Mouse (Mus musculus) adrenal gland, postnatal 36 days (tissue): ENCODE measurements around the gene Adam30. TPM values are rescaled to one million over a fixed set of nuclear protein-coding genes. Genes with fewer than 3 reads are reported as not detected.

Experiments
- DNase-seq, 2 experiments: peaks; one replicate each; pipeline ENCODE4 v3.0.0; 2021; ENCODE audit warnings: mixed read lengths in 1 of 2
- total RNA-seq, 2 experiments: library from RNA; stranded (reverse); gene quantifications; 2 replicates each; pipeline ENCODE4 v1.2.3; 2021

Adam30 gene
- total RNA-seq, 2 experiments from 2014 or later: not detected

GRCm38 (mm10) chr3:98187777-98188176, 27.3 kb downstream of the Adam30 start:
- DNase-seq: no peak

- DNase-seq: no peak
These were observed 37.5 kb downstream of the Adam30 start for GRCm38 (mm10) chr3:98197711-98198532.

GRCm38 (mm10) chr3:98199747-98200146, 39.3 kb downstream of the Adam30 start:
- no peak for DNase-seq

GRCm38 (mm10) chr3:98203282-98203681, 42.9 kb downstream of the Adam30 start:
- no peak for DNase-seq

- DNase-seq: no peak
These were observed 46.5 kb downstream of the Adam30 start for GRCm38 (mm10) chr3:98206977-98207376.

- DNase-seq: no peak
These were observed 48.7 kb downstream of the Adam30 start for GRCm38 (mm10) chr3:98209161-98209560.

GRCm38 (mm10) chr3:98210860-98211259, 50.4 kb downstream of the Adam30 start:
- DNase-seq: no peak

- no peak for DNase-seq
These were observed 51.1 kb downstream of the Adam30 start for GRCm38 (mm10) chr3:98211301-98212081.

Other genes with a start within 250 kb of the Adam30 start
- gene Notch2, start 147.1 kb upstream of the Adam30 start, total RNA-seq: 10 to 100 TPM; 66.1 to 76.2 TPM
- gene Reg4, start 61.5 kb downstream of the Adam30 start, total RNA-seq: not detected
- 10 to 100 TPM in 1 of 2 experiments, 1 to 10 TPM in 1; 8.8 to 12.2 TPM for gene Hmgcs2, start 119.8 kb downstream of the Adam30 start, total RNA-seq
- 10 to 100 TPM; 14.7 to 16.0 TPM for gene Phgdh, start 179.4 kb downstream of the Adam30 start, total RNA-seq
- 1 to 10 TPM; 5.1 to 5.8 TPM for gene Zfp697, start 221.8 kb downstream of the Adam30 start, total RNA-seq